Mouse (Mus musculus) liver, embryonic 14.5 days (tissue): Measurements from ENCODE around the gene Ttc9.

Experiments used
- CTCF ChIP-seq: IDR thresholded peaks from 2 replicates; pipeline ENCODE4 v1.5.1; 2016; ENCODE audit warnings: antibody characterized with exemption, low read depth, control low read depth
- EP300 ChIP-seq: IDR thresholded peaks from 2 replicates; pipeline ENCODE4 v1.6.1; 2016; ENCODE audit warnings: antibody characterized with exemption, low read depth

GRCm38 (mm10) chr12:81684096-81684495 is 53.0 kb downstream of the Ttc9 start:
- TF ChIP-seq CTCF (no peak), EP300 (no peak)
